Mouse (Mus musculus) mammary gland, adult 2 months (tissue): ENCODE measurements around the gene Zcchc17. TPM values are rescaled to one million over a fixed set of nuclear protein-coding genes. Genes with fewer than 3 reads are reported as not detected.

Experiments
- polyA plus RNA-seq: library from polyadenylated mRNA; depleted of rRNA; stranded (reverse); fragments of >200 nt; gene quantifications from 2 replicates; pipeline ENCODE4 v1.2.3, GENCODE M21; 2012; ENCODE audit warnings: low replicate concordance; rRNA removed

The Zcchc17 gene
- 25.2 and 25.7 TPM in 2 replicates for polyA plus RNA-seq

DNA sequence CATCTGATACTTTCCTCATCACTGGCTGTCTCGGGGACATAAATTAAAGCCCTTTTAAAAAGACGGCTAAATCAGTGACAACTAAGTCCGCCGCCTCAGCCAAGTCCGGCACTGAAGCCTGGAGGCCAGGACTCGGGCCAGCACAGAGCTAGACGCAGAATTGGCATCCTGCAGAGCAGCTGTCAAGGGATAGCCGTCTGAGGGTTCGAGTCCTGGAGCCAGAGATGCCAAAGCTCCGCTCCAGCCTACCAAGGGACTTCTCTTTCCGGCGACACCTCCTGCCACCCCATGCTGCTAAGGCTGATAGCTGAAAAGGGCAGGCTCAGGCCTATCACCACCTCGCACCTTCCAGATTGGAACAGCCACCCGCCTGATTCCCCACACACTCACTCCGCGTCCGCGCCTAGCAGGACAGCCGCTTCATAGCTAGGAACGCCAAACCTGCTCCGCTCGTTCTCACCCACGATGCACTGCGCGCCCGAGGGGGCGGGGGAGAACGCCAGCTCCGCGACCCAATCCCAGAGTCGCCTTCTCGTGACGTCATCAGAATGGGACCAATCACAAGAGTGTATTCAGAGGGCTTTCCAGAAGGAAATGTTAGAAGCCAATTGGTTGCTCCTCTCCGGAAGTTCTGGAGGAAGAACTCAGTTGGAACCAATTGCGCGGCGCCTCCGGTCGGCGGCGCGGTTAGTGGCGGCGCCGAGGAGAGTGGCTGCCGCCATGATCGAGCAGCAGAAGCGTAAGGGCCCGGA, at the start of gene Zcchc17, which contains the start of gene Snrnp40:
Gene Zcchc17 (minus strand): TSS at position 458 of the 752 bp plus-strand sequence.
Gene Snrnp40 (plus strand): TSS at position 647 of the 752 bp plus-strand sequence.

GRCm38 (mm10) chr4:130308231-130309081, 51.3 kb downstream of the Zcchc17 start, which contains the start of the genes Fabp3 and Gm10570:
TSS of gene Fabp3 (plus strand) at chr4:130308595.
TSS of gene Gm10570 (minus strand) at chr4:130308674.

GRCm38 (mm10) chr4:130279105-130279504, 80.6 kb downstream of the Zcchc17 start, which contains the start of gene Serinc2:
TSS of gene Serinc2 (minus strand) at chr4:130279205.

Other genes with a start within 250 kb of the Zcchc17 start
- 2.2 TPM in 2 replicates for gene Hcrtr1, start 220.6 kb downstream of the Zcchc17 start, polyA plus RNA-seq
- 94.4 and 146 TPM in 2 replicates for gene Tinagl1, start 184.8 kb downstream of the Zcchc17 start, polyA plus RNA-seq
- gene Gm853, start 137.5 kb downstream of the Zcchc17 start, polyA plus RNA-seq = not detected in 2 replicates
- gene Serinc2, start 80.7 kb downstream of the Zcchc17 start, polyA plus RNA-seq = 80.7 and 125 TPM in 2 replicates
- gene Fabp3, start 51.3 kb downstream of the Zcchc17 start, polyA plus RNA-seq = 3.1 and 123 TPM in 2 replicates
- 0.30 TPM in 1 of 2 replicates, not detected in the other for gene Gm10570, start 51.3 kb downstream of the Zcchc17 start, polyA plus RNA-seq
- 26.4 and 29.8 TPM in 2 replicates for gene Snrnp40, start 189 bp upstream of the Zcchc17 start, polyA plus RNA-seq
- gene Nkain1, start 214.2 kb upstream of the Zcchc17 start, polyA plus RNA-seq = 6.7 and 15.2 TPM in 2 replicates